In genomic region chr5:110102429-110102828, GRCm38 (mm10) we compare ENCODE assay signal across 9 mouse cellular contexts. TPM values are rescaled to one million over a fixed set of nuclear protein-coding genes. Genes with fewer than 3 reads are reported as not detected.
A peak's percentile ranks its signal among the peaks of the same experiment; 100 is the strongest.
DNase-seq lines count a peak whose midpoint lies in the region; ATAC-seq and TF ChIP-seq lines count a peak whose summit lies in the region.
"Had no signal": no experiment of that assay in that cellular context is flagged by ENCODE, and none has a peak within 500 bp of the region (broad histone marks: within the 10 kb centered on the region; RNA-seq: fewer than 3 reads in every experiment).

No protein-coding gene starts in this region.

- ATAC-seq in hindbrain, embryonic 12.5 days (ENCODE audit: low FRiP score), result no peak
- ATAC-seq in midbrain, embryonic 14.5 days (ENCODE audit: low FRiP score, low TSS enrichment), result no peak
- no peak for ATAC-seq in hindbrain, postnatal 0 days
- ATAC-seq in CD4-positive, CD25-positive, alpha-beta regulatory T cell, adult 4 months, result no peak

- no peak for TF ChIP-seq CTCF in hindbrain, postnatal 0 days (IDR thresholded peaks at IDR 0.05; ENCODE audit: low read depth)

- peaks cover 49% of the 10 kb centered on the region for H3K4me1 ChIP-seq in hindbrain, embryonic 10.5 days (replicated peaks)
- peaks cover 31% of the 10 kb centered on the region for H3K4me1 ChIP-seq in hindbrain, embryonic 12.5 days
- H3K4me1 ChIP-seq in midbrain, embryonic 10.5 days, result peaks cover 48% of the 10 kb centered on the region
- peaks cover 28% of the 10 kb centered on the region for H3K4me1 ChIP-seq in midbrain, embryonic 14.5 days (ENCODE audit: control insufficient read depth, insufficient read depth, low read length)
- peaks cover 18% of the 10 kb centered on the region for H3K4me1 ChIP-seq in hindbrain, postnatal 0 days (ENCODE audit: insufficient read depth, low read length)

- peaks cover 52% of the 10 kb centered on the region for H3K36me3 ChIP-seq in hindbrain, embryonic 10.5 days
- H3K36me3 ChIP-seq in hindbrain, embryonic 12.5 days, result peaks cover 41% of the 10 kb centered on the region
- H3K36me3 ChIP-seq in midbrain, embryonic 10.5 days, result peaks cover 47% of the 10 kb centered on the region
- peaks cover 41% of the 10 kb centered on the region for H3K36me3 ChIP-seq in midbrain, embryonic 14.5 days (ENCODE audit: control insufficient read depth, insufficient read depth, low read length)
- H3K36me3 ChIP-seq in hindbrain, postnatal 0 days (ENCODE audit: insufficient read depth, low read length), result peaks cover 32% of the 10 kb centered on the region

- WGBS in hindbrain, embryonic 10.5 days, result 90% methylated on average over 13 of the region's 13 CpGs
- WGBS in hindbrain, embryonic 12.5 days, result 89% methylated on average over 13 of the region's 13 CpGs
- 92% methylated on average over 13 of the region's 13 CpGs for WGBS in midbrain, embryonic 10.5 days
- 93% methylated on average over 13 of the region's 13 CpGs for WGBS in midbrain, embryonic 14.5 days
- 92% methylated on average over 13 of the region's 13 CpGs for WGBS in hindbrain, postnatal 0 days

- H3K4me2 ChIP-seq in hindbrain, embryonic 12.5 days (replicated peaks), result no peak overlapping the region
- no peak overlapping the region for H3K4me2 ChIP-seq in midbrain, embryonic 14.5 days (ENCODE audit: low read length)
- H3K4me2 ChIP-seq in hindbrain, postnatal 0 days (ENCODE audit: low read depth, low read length), result peak overlapping the region; percentile 78; the same call in 1 of the 2 replicates

- H3K27ac ChIP-seq in hindbrain, embryonic 10.5 days, result no peak overlapping the region
- no peak overlapping the region for H3K27ac ChIP-seq in hindbrain, embryonic 12.5 days
- no peak overlapping the region for H3K27ac ChIP-seq in midbrain, embryonic 10.5 days (replicated peaks)
- H3K27ac ChIP-seq in midbrain, embryonic 14.5 days (replicated peaks; ENCODE audit: low read depth, low read length), result no peak overlapping the region
- peak overlapping the region; percentile 62; the same call in 1 of the 2 replicates for H3K27ac ChIP-seq in hindbrain, postnatal 0 days

- H3K4me3 ChIP-seq in hindbrain, embryonic 10.5 days, result peak overlapping the region; percentile 47; the same call in 1 of the 2 replicates
- no peak overlapping the region for H3K4me3 ChIP-seq in hindbrain, embryonic 12.5 days
- 0 out of 2 replicates have a peak overlapping the region, but pooled peaks have one; percentile 50 for H3K4me3 ChIP-seq in midbrain, embryonic 10.5 days
- no peak overlapping the region for H3K4me3 ChIP-seq in midbrain, embryonic 14.5 days (replicated peaks; ENCODE audit: low read depth, low read length)
- H3K4me3 ChIP-seq in hindbrain, postnatal 0 days (ENCODE audit: low read length), result no peak overlapping the region

- peaks cover 20% of the 10 kb centered on the region for H3K27me3 ChIP-seq in hindbrain, embryonic 10.5 days (ENCODE audit: insufficient read depth, poor library complexity, severe bottlenecking)
- peaks cover 18% of the 10 kb centered on the region for H3K27me3 ChIP-seq in hindbrain, embryonic 12.5 days
- peaks cover 24% of the 10 kb centered on the region for H3K27me3 ChIP-seq in midbrain, embryonic 10.5 days (ENCODE audit: low read depth, poor library complexity, severe bottlenecking)
- H3K27me3 ChIP-seq in midbrain, embryonic 14.5 days (ENCODE audit: control insufficient read depth, insufficient read depth, low read length), result 0 out of 2 replicates have a peak, but pooled peaks cover 5% of the 10 kb centered on the region
- H3K27me3 ChIP-seq in hindbrain, postnatal 0 days (ENCODE audit: insufficient read depth, low read length), result no peaks in the 10 kb centered on the region

- H3K9me3 ChIP-seq in hindbrain, embryonic 10.5 days, result peaks cover 2% of the 10 kb centered on the region; the same call in 1 of the 2 replicates
- no peaks in the 10 kb centered on the region for H3K9me3 ChIP-seq in hindbrain, embryonic 12.5 days (replicated peaks)
- H3K9me3 ChIP-seq in midbrain, embryonic 10.5 days (replicated peaks), result no peaks in the 10 kb centered on the region; the same call in 1 of the 2 replicates
- H3K9me3 ChIP-seq in midbrain, embryonic 14.5 days (ENCODE audit: control insufficient read depth, low read length), result no peaks in the 10 kb centered on the region
- H3K9me3 ChIP-seq in hindbrain, postnatal 0 days (ENCODE audit: low read length), result no peaks in the 10 kb centered on the region

- H3K9ac ChIP-seq in hindbrain, embryonic 12.5 days, result no peak overlapping the region
- no peak overlapping the region for H3K9ac ChIP-seq in midbrain, embryonic 14.5 days (replicated peaks; ENCODE audit: low read length)
- no peak overlapping the region for H3K9ac ChIP-seq in hindbrain, postnatal 0 days (replicated peaks; ENCODE audit: low read length)

- peak; percentile 11 to 36 for DNase-seq in adrenal gland, adult (ENCODE audit: inconsistent age in 2 of 2, low spot score in 1 of 2)
- no peak for DNase-seq in adrenal gland, adult 2 months
- DNase-seq in hindbrain, embryonic 10.5 days (ENCODE audit: low spot score), result no peak
- no peak for DNase-seq in midbrain, embryonic 10.5 days (ENCODE audit: low spot score)
- no peak for DNase-seq in midbrain, embryonic 14.5 days
- no peak for DNase-seq in hindbrain, postnatal 0 days (ENCODE audit: low spot score)

RNA-seq across cellular contexts. Expression of gene Plcxd1, which starts 2.7 kb away (rescaled TPM):
- total RNA-seq in adrenal gland, adult 2 months (2021), result under 1 TPM; 0.09 to 0.10 TPM
- 0.02 and 0.19 TPM in 2 replicates for polyA plus RNA-seq in adrenal gland, adult 2 months (2012; rRNA removed)
- 1.3 and 1.6 TPM in 2 replicates for polyA plus RNA-seq in hindbrain, embryonic 10.5 days (2016; fragmentation: Nextera tagmentation; extraction: Ambion mirVana)
- 1.3 and 1.6 TPM in 2 replicates for polyA plus RNA-seq in hindbrain, embryonic 12.5 days (2016; fragmentation: Nextera tagmentation; extraction: Ambion mirVana)
- 1.1 and 1.8 TPM in 2 replicates for polyA plus RNA-seq in midbrain, embryonic 10.5 days (2016; fragmentation: Nextera tagmentation; extraction: Ambion mirVana)
- 1.9 and 3.5 TPM in 2 replicates for polyA plus RNA-seq in midbrain, embryonic 14.5 days (2014; fragmentation: Nextera tagmentation; extraction: Ambion mirVana)
- total RNA-seq in hindbrain, postnatal 0 days (2014; rRNA removed), result 14.4 and 22.8 TPM in 2 replicates
- 8.6 and 8.7 TPM in 2 replicates for polyA plus RNA-seq in hindbrain, postnatal 0 days (2015; fragmentation: Nextera tagmentation; extraction: Ambion mirVana)
- 1 to 10 TPM in 1 of 2 experiments, under 1 TPM in 1; 0.89 to 2.3 TPM for polyA plus RNA-seq in CD4-positive, CD25-positive, alpha-beta regulatory T cell, adult 4 months (2017; shearing (Covaris generic))
- polyA plus RNA-seq: G1E had no signal

RNA-seq across cellular contexts. Expression of gene Gtpbp6, which starts 5.6 kb away (rescaled TPM):
- 10 to 100 TPM; 57.4 to 61.6 TPM for total RNA-seq in adrenal gland, adult 2 months (2021)
- 115 and 125 TPM in 2 replicates for polyA plus RNA-seq in adrenal gland, adult 2 months (2012; rRNA removed)
- 37.3 and 37.7 TPM in 2 replicates for polyA plus RNA-seq in hindbrain, embryonic 10.5 days (2016; fragmentation: Nextera tagmentation; extraction: Ambion mirVana)
- polyA plus RNA-seq in hindbrain, embryonic 12.5 days (2016; fragmentation: Nextera tagmentation; extraction: Ambion mirVana), result 53.7 and 55.8 TPM in 2 replicates
- 30.0 and 36.2 TPM in 2 replicates for polyA plus RNA-seq in midbrain, embryonic 10.5 days (2016; fragmentation: Nextera tagmentation; extraction: Ambion mirVana)
- polyA plus RNA-seq in midbrain, embryonic 14.5 days (2014; fragmentation: Nextera tagmentation; extraction: Ambion mirVana), result 50.8 and 64.3 TPM in 2 replicates
- 77.1 and 90.3 TPM in 2 replicates for total RNA-seq in hindbrain, postnatal 0 days (2014; rRNA removed)
- 55.9 and 61.6 TPM in 2 replicates for polyA plus RNA-seq in hindbrain, postnatal 0 days (2015; fragmentation: Nextera tagmentation; extraction: Ambion mirVana)
- polyA plus RNA-seq in CD4-positive, CD25-positive, alpha-beta regulatory T cell, adult 4 months (2017; shearing (Covaris generic)), result 10 to 100 TPM; 10.9 to 18.3 TPM

RNA-seq across cellular contexts. Expression of gene Zfp605, which starts 7.5 kb away (rescaled TPM):
- total RNA-seq in adrenal gland, adult 2 months (2021), result 1 to 10 TPM; 5.7 to 6.5 TPM
- polyA plus RNA-seq in adrenal gland, adult 2 months (2012; rRNA removed), result 0.04 TPM in 2 replicates
- polyA plus RNA-seq in hindbrain, embryonic 10.5 days (2016; fragmentation: Nextera tagmentation; extraction: Ambion mirVana), result 5.8 and 6.1 TPM in 2 replicates
- 11.4 and 12.5 TPM in 2 replicates for polyA plus RNA-seq in hindbrain, embryonic 12.5 days (2016; fragmentation: Nextera tagmentation; extraction: Ambion mirVana)
- 6.0 and 7.9 TPM in 2 replicates for polyA plus RNA-seq in midbrain, embryonic 10.5 days (2016; fragmentation: Nextera tagmentation; extraction: Ambion mirVana)
- polyA plus RNA-seq in midbrain, embryonic 14.5 days (2014; fragmentation: Nextera tagmentation; extraction: Ambion mirVana), result 15.9 and 20.0 TPM in 2 replicates
- total RNA-seq in hindbrain, postnatal 0 days (2014; rRNA removed), result 6.1 and 7.2 TPM in 2 replicates
- 14.3 and 14.5 TPM in 2 replicates for polyA plus RNA-seq in hindbrain, postnatal 0 days (2015; fragmentation: Nextera tagmentation; extraction: Ambion mirVana)
- polyA plus RNA-seq in CD4-positive, CD25-positive, alpha-beta regulatory T cell, adult 4 months (2017; shearing (Covaris generic)), result 1 to 10 TPM; 4.0 to 4.5 TPM

RNA-seq across cellular contexts. Expression of gene Gm35315, which starts 8.2 kb away (rescaled TPM):
- total RNA-seq in adrenal gland, adult 2 months (2021), result under 1 TPM; 0.14 to 0.66 TPM
- polyA plus RNA-seq in adrenal gland, adult 2 months (2012; rRNA removed), result not detected in 2 replicates
- 1.2 and 1.4 TPM in 2 replicates for polyA plus RNA-seq in hindbrain, embryonic 10.5 days (2016; fragmentation: Nextera tagmentation; extraction: Ambion mirVana)
- polyA plus RNA-seq in hindbrain, embryonic 12.5 days (2016; fragmentation: Nextera tagmentation; extraction: Ambion mirVana), result 1.0 and 1.1 TPM in 2 replicates
- 1.3 and 2.6 TPM in 2 replicates for polyA plus RNA-seq in midbrain, embryonic 10.5 days (2016; fragmentation: Nextera tagmentation; extraction: Ambion mirVana)
- polyA plus RNA-seq in midbrain, embryonic 14.5 days (2014; fragmentation: Nextera tagmentation; extraction: Ambion mirVana), result 0.55 and 0.80 TPM in 2 replicates
- total RNA-seq in hindbrain, postnatal 0 days (2014; rRNA removed), result 0.37 TPM in 1 of 2 replicates, not detected in the other
- 0.30 and 0.33 TPM in 2 replicates for polyA plus RNA-seq in hindbrain, postnatal 0 days (2015; fragmentation: Nextera tagmentation; extraction: Ambion mirVana)
- 1 to 10 TPM; 2.0 to 3.1 TPM for polyA plus RNA-seq in CD4-positive, CD25-positive, alpha-beta regulatory T cell, adult 4 months (2017; shearing (Covaris generic))

RNA-seq across cellular contexts. Expression of gene Gm17655, which starts 30.1 kb away (rescaled TPM):
- 1 to 10 TPM; 4.8 to 9.2 TPM for total RNA-seq in adrenal gland, adult 2 months (2021)
- not detected in 2 replicates for polyA plus RNA-seq in adrenal gland, adult 2 months (2012; rRNA removed)
- 4.2 and 5.9 TPM in 2 replicates for polyA plus RNA-seq in hindbrain, embryonic 10.5 days (2016; fragmentation: Nextera tagmentation; extraction: Ambion mirVana)
- 5.4 and 7.5 TPM in 2 replicates for polyA plus RNA-seq in hindbrain, embryonic 12.5 days (2016; fragmentation: Nextera tagmentation; extraction: Ambion mirVana)
- polyA plus RNA-seq in midbrain, embryonic 10.5 days (2016; fragmentation: Nextera tagmentation; extraction: Ambion mirVana), result 4.9 and 5.9 TPM in 2 replicates
- polyA plus RNA-seq in midbrain, embryonic 14.5 days (2014; fragmentation: Nextera tagmentation; extraction: Ambion mirVana), result 6.8 and 7.4 TPM in 2 replicates
- total RNA-seq in hindbrain, postnatal 0 days (2014; rRNA removed), result 1.2 TPM in 1 of 2 replicates, not detected in the other
- polyA plus RNA-seq in hindbrain, postnatal 0 days (2015; fragmentation: Nextera tagmentation; extraction: Ambion mirVana), result 1.5 and 2.9 TPM in 2 replicates
- polyA plus RNA-seq in CD4-positive, CD25-positive, alpha-beta regulatory T cell, adult 4 months (2017; shearing (Covaris generic)), result 10 to 100 TPM in 1 of 2 experiments, 1 to 10 TPM in 1; 7.3 to 14.2 TPM

Comparison
In these comparisons a context has a peak if more than half of its experiments do, and no peak if none do; other contexts are left out.
1. DNase-seq: peak in adrenal gland, adult (2 of 2); none in adrenal gland, adult 2 months (single experiment), hindbrain, embryonic 10.5 days (single experiment), midbrain, embryonic 10.5 days (single experiment), midbrain, embryonic 14.5 days (single experiment) and hindbrain, postnatal 0 days (single experiment).
2. H3K4me3 ChIP-seq: peak in hindbrain, embryonic 10.5 days (single experiment) and midbrain, embryonic 10.5 days (single experiment); none in hindbrain, embryonic 12.5 days (single experiment), midbrain, embryonic 14.5 days (single experiment) and hindbrain, postnatal 0 days (single experiment).